Mouse (Mus musculus): ENCODE data around the gene Olfr944. TPM values are rescaled to one million over a fixed set of nuclear protein-coding genes. Genes with fewer than 3 reads are reported as not detected.

Olfr944 gene
- total RNA-seq (2021) = not detected

DNA sequence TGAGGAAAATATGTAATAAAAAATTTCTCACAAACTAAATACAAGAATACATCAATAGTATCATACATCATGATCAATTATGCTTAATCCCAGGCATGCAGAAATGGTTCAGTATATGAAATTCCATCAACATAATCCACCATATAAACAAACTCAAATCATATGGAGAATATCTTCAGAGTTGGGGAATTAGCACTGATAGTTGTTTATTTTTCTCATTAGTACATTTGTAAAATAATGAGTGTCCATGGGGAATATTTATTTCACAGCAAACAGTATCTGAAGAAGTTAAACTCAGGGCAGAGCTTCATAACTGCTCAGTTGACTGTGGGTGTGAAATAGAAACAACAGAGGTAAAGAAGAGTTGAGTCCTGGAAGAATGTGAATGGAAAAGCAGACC is at the start of gene Olfr944:
Gene Olfr944, plus strand, starts transcription at position 301 of the 400 bp plus-strand sequence.
- intact Hi-C loops (cut with DNase I) = no loop called here
- DNase-seq (ENCODE audit: low spot score in 2 of 2) = no peak

DNA sequence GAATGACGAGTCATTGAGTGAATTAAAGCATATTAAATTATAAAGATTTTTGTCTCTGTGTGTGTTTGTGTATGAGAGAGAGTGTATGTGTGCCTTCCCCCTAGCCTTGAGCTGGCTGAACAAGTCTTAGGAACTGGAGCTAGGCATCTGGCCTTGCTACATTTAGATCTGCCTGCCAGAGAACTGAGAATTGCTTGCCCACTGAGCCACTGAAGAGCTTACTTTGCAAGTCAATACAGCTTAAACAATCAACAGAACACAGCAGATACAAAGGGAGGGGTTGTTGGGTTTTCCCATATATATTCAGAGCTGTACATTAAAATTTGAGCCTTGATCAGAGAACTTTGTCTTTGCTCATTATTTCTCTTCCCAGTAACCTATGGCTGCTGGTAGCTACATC is 49.3 kb upstream of the Olfr944 start:
- DNase-seq (ENCODE audit: low spot score in 2 of 2) = no peak
- intact Hi-C loops (cut with DNase I) = no loop called here

DNA sequence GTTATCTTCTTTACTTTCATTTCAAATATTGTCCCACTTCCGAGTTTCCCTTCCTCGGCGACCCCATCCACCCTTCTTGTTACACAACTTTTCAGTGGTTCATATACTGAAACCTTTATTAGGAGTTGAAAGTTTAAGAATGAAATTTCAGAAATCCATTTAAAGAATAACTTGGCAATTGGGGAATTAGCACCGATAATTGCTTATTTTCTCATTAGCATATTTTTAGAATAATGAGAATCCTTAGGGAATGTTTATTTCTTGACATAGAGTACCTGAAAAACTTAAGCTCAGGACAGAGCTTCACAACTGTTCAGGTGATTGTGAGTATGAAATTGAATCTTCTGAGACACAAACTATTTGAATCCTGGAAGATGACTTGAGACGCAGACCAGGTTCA is 35.7 kb upstream of the Olfr944 start, which contains the start of gene Olfr943:
Gene Olfr943, plus strand, starts transcription at position 301 of the 400 bp plus-strand sequence.
- intact Hi-C loops (cut with DNase I) = no loop called here
- no peak for DNase-seq (ENCODE audit: low spot score in 2 of 2)

DNA sequence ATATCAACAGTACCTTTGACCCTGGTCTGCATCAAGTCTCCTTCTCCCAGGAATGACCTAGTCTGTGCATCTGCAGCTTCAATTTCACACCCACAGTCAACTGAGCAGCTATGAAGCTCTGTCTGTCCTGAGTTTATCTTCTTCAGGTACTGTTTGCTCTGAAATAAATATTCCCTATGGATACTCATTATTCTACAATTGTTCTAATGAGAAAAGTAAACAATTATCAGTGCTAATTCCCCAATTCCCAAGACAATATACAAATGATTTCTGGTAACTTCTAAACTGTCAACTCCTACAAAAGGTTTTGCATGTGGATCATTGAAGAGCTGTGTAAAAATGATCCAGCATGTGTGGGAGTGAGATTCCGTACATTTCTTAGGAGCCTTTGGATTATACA is 48.2 kb downstream of the Olfr944 start, which contains the start of gene Olfr1537:
Gene Olfr1537, minus strand, starts transcription at position 101 of the 400 bp plus-strand sequence.
- intact Hi-C loops (cut with DNase I) = no loop called here
- DNase-seq (ENCODE audit: low spot score in 2 of 2) = no peak

Other genes starting within 250 kb of the Olfr944 start
- not detected for gene Olfr933, start 229.6 kb upstream of the Olfr944 start, total RNA-seq (2021)
- not detected for gene Olfr934, start 213.6 kb upstream of the Olfr944 start, total RNA-seq (2021)
- gene Olfr935, start 202.2 kb upstream of the Olfr944 start, total RNA-seq (2021) = not detected
- not detected for gene Olfr146, start 178.5 kb upstream of the Olfr944 start, total RNA-seq (2021)
- gene Olfr937, start 137.0 kb upstream of the Olfr944 start, total RNA-seq (2021) = not detected
- gene Olfr938, start 123.0 kb upstream of the Olfr944 start, total RNA-seq (2021) = not detected
- gene Olfr27, start 73.8 kb upstream of the Olfr944 start, total RNA-seq (2021) = not detected
- gene Olfr943, start 35.6 kb upstream of the Olfr944 start, total RNA-seq (2021) = not detected
- gene Olfr1537, start 48.1 kb downstream of the Olfr944 start, total RNA-seq (2021) = not detected
- gene Olfr945, start 74.9 kb downstream of the Olfr944 start, total RNA-seq (2021) = not detected
- not detected for gene Olfr948, start 124.1 kb downstream of the Olfr944 start, total RNA-seq (2021)
- gene Olfr951, start 185.5 kb downstream of the Olfr944 start, total RNA-seq (2021) = not detected
- gene Olfr952, start 225.2 kb downstream of the Olfr944 start, total RNA-seq (2021) = not detected

All from left cerebral cortex, postnatal 25 days (tissue).